Mouse (Mus musculus): ENCODE measurements around the gene Pkib. TPM values are rescaled to one million over a fixed set of nuclear protein-coding genes. Genes with fewer than 3 reads are reported as not detected.

Gene Pkib
- polyA plus RNA-seq, 1 experiment from 2014 or later = 7.8 TPM

DNA sequence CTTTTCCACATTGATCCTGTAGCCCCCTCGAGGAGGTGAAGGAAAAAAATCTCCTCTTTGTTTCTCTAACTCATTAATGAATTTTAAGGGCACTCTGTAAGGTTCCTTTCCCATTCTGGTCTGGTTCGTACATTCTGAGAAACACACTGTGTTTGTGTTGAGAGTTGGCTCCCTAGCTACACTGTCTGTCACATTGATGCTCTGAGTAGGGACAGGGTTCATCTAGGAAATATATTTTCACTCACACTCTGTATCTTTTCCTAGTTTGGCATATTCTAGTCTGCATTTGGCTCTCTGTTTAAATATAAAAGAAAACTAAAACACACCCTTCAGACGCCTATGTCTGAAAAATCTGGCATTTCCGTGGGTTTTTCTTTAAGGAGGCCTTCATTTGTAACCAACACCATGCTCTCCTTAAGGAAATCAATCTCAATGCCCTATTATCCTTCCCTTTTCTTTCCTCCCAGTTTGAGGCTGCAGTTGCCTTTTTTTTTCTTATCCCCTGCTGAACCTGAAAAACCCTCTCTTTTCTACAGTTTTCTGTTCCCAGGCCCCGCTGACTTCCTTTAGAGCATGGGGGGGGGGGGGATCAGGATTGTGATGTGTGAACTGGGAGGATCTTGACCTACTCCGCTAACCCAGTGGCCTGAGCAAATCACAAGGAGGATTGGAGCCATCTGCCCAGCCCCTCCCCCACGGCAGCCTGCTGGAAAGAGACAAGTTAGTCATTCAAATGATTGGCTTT, 152.5 kb downstream of the Pkib start:
- Histone ChIP-seq H3K9me3 (no peaks in the 10 kb centered on the region), H3K27me3 (no peaks in the 10 kb centered on the region), H3K4me3 (replicated peaks) (peak overlapping the region; percentile 39), H3K36me3 (no peaks in the 10 kb centered on the region), H3K27ac (peak overlapping the region; percentile 87), H3K4me2 (replicated peaks) (peak overlapping the region; percentile 57), H3K4me1 (replicated peaks) (peaks cover 44% of the 10 kb centered on the region), H3K9ac (replicated peaks) (peak overlapping the region; percentile 48)
- ATAC-seq = peak; percentile 91
- under 1% methylated on average over 7 of the region's 7 CpGs for WGBS

DNA sequence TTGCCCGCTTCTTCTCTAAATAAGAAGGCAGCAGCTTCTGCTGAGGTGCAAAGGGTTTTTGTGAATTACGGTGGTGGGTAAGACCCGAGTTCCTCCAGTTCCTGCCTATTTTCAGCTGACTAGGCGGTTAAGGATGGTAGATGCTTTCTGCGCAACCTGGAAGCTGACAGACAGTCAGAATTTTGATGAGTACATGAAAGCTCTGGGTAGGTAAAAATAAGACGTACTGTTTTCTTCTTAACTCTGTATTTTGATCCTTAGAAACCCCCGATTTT, 153.0 kb downstream of the Pkib start, which contains the start of gene Fabp7:
Fabp7 (plus strand) TSS at position 6 of the 275 bp plus-strand sequence.
- peak within 1 kb of the TSS; percentile 87 for H3K27ac ChIP-seq
- H3K9ac ChIP-seq (replicated peaks) = peak within 1 kb of the TSS; percentile 48
- H3K27me3 ChIP-seq = no peaks in the 10 kb centered on the region
- H3K36me3 ChIP-seq = no peaks in the 10 kb centered on the region
- ATAC-seq = no peak
- 2% methylated on average over 7 of the region's 7 CpGs for WGBS
- H3K4me2 ChIP-seq (replicated peaks) = peak within 1 kb of the TSS; percentile 57
- H3K4me3 ChIP-seq (replicated peaks) = peak within 1 kb of the TSS; percentile 39
- no peaks in the 10 kb centered on the region for H3K9me3 ChIP-seq
- peaks cover 44% of the 10 kb centered on the region for H3K4me1 ChIP-seq (replicated peaks)

DNA sequence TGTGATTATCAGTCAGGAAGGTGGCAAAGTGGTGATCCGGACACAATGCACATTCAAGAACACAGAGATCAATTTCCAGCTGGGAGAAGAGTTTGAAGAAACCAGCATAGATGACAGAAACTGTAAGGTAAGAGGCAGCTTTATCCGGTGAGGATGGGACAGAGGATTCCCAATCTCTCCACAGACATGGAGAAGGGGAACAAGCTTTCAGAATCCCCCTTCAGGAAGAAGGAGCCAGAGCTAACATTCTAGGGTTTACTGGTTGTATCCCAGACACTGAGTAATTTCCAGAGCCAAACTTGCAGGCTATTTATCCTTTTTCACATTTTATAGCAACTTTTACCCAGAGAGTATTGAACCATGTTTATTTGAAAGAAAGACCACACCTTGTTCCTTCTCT, 153.8 kb downstream of the Pkib start:
- no peak for ATAC-seq
- H3K4me1 ChIP-seq (replicated peaks) = peaks cover 44% of the 10 kb centered on the region
- peak overlapping the region; percentile 87 for H3K27ac ChIP-seq
- H3K27me3 ChIP-seq = no peaks in the 10 kb centered on the region
- peak overlapping the region; percentile 48 for H3K9ac ChIP-seq (replicated peaks)
- peak overlapping the region; percentile 39 for H3K4me3 ChIP-seq (replicated peaks)
- WGBS = 12% methylated on average over 2 of the region's 2 CpGs
- H3K4me2 ChIP-seq (replicated peaks) = peak overlapping the region; percentile 57
- H3K36me3 ChIP-seq = no peaks in the 10 kb centered on the region
- no peaks in the 10 kb centered on the region for H3K9me3 ChIP-seq

Other genes with a start within 250 kb of the Pkib start
- gene Hsf2, start 145.6 kb upstream of the Pkib start, polyA plus RNA-seq (2015; fragmentation: Nextera tagmentation; extraction: Ambion mirVana) = 86.4 and 100 TPM in 2 replicates
- 339 and 384 TPM in 2 replicates for gene Serinc1, start 99.5 kb upstream of the Pkib start, polyA plus RNA-seq (2015; fragmentation: Nextera tagmentation; extraction: Ambion mirVana)
- gene Fabp7, start 152.9 kb downstream of the Pkib start, polyA plus RNA-seq (2015; fragmentation: Nextera tagmentation; extraction: Ambion mirVana) = 1,295 and 1,380 TPM in 2 replicates
- gene Smpdl3a, start 162.4 kb downstream of the Pkib start, polyA plus RNA-seq (2015; fragmentation: Nextera tagmentation; extraction: Ambion mirVana) = 9.6 and 14.1 TPM in 2 replicates

All from midbrain, embryonic 13.5 days (tissue).